Mouse (Mus musculus) heart, postnatal 0 days (tissue): ENCODE data around the gene Reln.

Source experiments
- CTCF ChIP-seq: IDR thresholded peaks from 2 replicates; pipeline ENCODE4 v1.5.1; 2016; ENCODE audit warnings: antibody characterized with exemption, control low read depth, low read depth
- EP300 ChIP-seq: IDR thresholded peaks from 2 replicates; pipeline ENCODE4 v1.6.1; 2016; ENCODE audit warnings: antibody characterized with exemption, low read depth

DNA sequence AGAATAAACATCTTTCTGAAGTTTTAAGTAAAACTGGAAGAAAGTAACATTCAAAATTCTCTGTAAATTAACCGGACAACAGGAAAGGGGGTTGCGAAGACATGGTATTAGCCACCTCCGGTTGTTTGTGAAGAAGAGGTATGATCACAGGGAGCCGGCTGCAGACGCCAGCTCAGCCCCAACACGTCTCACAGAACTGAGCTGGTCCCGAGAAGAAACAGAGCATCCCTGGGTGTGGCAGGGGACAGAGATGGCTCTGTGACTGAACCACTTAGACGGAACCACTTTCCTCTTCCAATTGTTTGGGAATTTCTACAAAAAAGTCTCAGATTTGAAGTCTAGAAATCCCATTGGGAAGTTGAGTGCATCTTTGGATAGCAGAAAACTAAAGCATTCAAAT, 3.5 kb downstream of the Reln start:
- TF ChIP-seq EP300 (no peak), CTCF (no peak)
